Mouse (Mus musculus): ENCODE data around the gene Vwf.

- TF ChIP-seq POLR2A (IDR thresholded peaks at IDR 0.05; ENCODE audit: control insufficient read depth, low read depth, low read length) (no peak), CTCF (IDR thresholded peaks at IDR 0.05; ENCODE audit: control insufficient read depth, insufficient read depth, insufficient replicate concordance, low read depth, low read length) (no peak)
Observed at GRCm38 (mm10) chr6:125533104-125533650, 13.4 kb upstream of the Vwf start.
